Mouse (Mus musculus) left cerebral cortex, adult 8-10 months (tissue): ENCODE measurements around the gene Rpp30. TPM values are rescaled to one million over a fixed set of nuclear protein-coding genes. Genes with fewer than 3 reads are reported as not detected.

ENCODE experiments used
- DNase-seq, 2 experiments: peaks; one replicate each; pipeline ENCODE4 v3.0.0; 2022; ENCODE audit warnings: low spot score in 2 of 2
- total RNA-seq, 4 experiments: library from RNA; stranded (reverse); gene quantifications; 2 replicates each; pipeline ENCODE4 v1.2.4; 2022

Rpp30 gene
- total RNA-seq = 10 to 100 TPM; 16.1 to 21.2 (median 18.3) TPM

GRCm38 (mm10) chr19:36083262-36084225, at the start of gene Rpp30:
Rpp30 (plus strand) TSS chr19:36083716.
- peak; percentile 56 to 82 for DNase-seq

- DNase-seq = no peak
Observed at GRCm38 (mm10) chr19:36046046-36046445, 37.5 kb upstream of the Rpp30 start.

- peak; percentile 7 to 12 for DNase-seq
Observed at GRCm38 (mm10) chr19:36056502-36057221, 26.9 kb upstream of the Rpp30 start.

GRCm38 (mm10) chr19:36057231-36057811, 26.2 kb upstream of the Rpp30 start, which contains the start of gene Htr7:
Htr7 (minus strand) TSS chr19:36057507.
- peak; percentile 15 for DNase-seq

GRCm38 (mm10) chr19:36062801-36063529, 20.6 kb upstream of the Rpp30 start:
- no peak for DNase-seq

GRCm38 (mm10) chr19:36082606-36083261, 782 bp upstream of the Rpp30 start:
- no peak for DNase-seq

GRCm38 (mm10) chr19:36090781-36091180, 7.3 kb downstream of the Rpp30 start:
- DNase-seq = no peak

GRCm38 (mm10) chr19:36097194-36097593, 13.7 kb downstream of the Rpp30 start:
- DNase-seq = no peak

- no peak for DNase-seq
Observed at GRCm38 (mm10) chr19:36098265-36098664, 14.7 kb downstream of the Rpp30 start.

GRCm38 (mm10) chr19:36098916-36099315, 15.4 kb downstream of the Rpp30 start:
- DNase-seq = no peak

GRCm38 (mm10) chr19:36103909-36104308, 20.4 kb downstream of the Rpp30 start:
- no peak for DNase-seq

GRCm38 (mm10) chr19:36109318-36109944, 25.9 kb downstream of the Rpp30 start:
- DNase-seq = no peak

GRCm38 (mm10) chr19:36110465-36110864, 26.9 kb downstream of the Rpp30 start:
- DNase-seq = no peak

- DNase-seq = no peak
Observed at GRCm38 (mm10) chr19:36111054-36111895, 27.8 kb downstream of the Rpp30 start.

- peak; percentile 25 to 27 for DNase-seq
Observed at GRCm38 (mm10) chr19:36112007-36112406, 28.5 kb downstream of the Rpp30 start.

GRCm38 (mm10) chr19:36116185-36116584, 32.7 kb downstream of the Rpp30 start:
- DNase-seq = no peak

- no peak for DNase-seq
Observed at GRCm38 (mm10) chr19:36119219-36119618, 35.7 kb downstream of the Rpp30 start.

GRCm38 (mm10) chr19:36119783-36120471, 36.4 kb downstream of the Rpp30 start, which contains the start of gene Ankrd1:
Ankrd1 (minus strand) TSS chr19:36120099.
- DNase-seq = no peak
